Mouse (Mus musculus): Measurements from ENCODE around the gene Atad5.
A peak's percentile ranks its signal among the peaks of the same experiment; 100 is the strongest.
"Not testable (repeated sequence)": the region's sequence is repeated elsewhere in the genome, so short reads cannot be mapped to it uniquely, and the experiment has no call there.

Gene Atad5

DNA sequence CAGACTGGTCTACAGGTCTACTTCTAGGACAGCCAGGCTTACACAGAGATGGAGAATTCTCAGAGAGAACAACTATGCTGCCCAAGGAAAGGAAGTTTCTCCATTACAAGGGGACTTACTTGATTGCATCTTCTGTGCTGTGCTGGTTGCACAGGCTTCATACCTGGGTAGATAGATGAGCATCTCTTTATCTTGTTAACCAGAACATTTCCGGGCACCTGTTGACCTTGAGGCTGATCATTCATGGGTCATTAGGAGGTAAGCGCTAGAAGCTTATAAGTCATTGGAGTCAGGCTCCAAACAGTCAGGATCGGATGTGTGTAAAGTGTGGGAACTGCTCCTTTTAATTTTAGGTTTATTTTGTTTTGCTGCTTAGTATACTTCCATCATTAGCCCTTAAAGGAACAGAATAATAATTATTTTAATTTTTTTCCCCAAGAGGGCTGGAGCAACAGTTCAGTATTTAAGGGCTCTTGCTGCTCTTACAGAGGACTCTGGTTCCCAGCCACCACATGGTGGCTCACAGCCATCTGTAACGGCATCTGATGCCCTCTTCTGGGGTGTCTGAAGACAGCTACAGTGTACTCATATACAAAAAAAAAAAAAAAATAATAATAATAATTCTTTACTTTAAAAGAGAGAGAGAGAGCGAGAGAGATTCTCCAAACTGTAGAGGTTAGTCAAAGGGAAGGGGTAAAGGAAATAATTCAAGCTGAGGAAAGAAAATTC is 92.0 kb downstream of the Atad5 start:
- no peak for DNase-seq (ENCODE audit: low spot score)

DNA sequence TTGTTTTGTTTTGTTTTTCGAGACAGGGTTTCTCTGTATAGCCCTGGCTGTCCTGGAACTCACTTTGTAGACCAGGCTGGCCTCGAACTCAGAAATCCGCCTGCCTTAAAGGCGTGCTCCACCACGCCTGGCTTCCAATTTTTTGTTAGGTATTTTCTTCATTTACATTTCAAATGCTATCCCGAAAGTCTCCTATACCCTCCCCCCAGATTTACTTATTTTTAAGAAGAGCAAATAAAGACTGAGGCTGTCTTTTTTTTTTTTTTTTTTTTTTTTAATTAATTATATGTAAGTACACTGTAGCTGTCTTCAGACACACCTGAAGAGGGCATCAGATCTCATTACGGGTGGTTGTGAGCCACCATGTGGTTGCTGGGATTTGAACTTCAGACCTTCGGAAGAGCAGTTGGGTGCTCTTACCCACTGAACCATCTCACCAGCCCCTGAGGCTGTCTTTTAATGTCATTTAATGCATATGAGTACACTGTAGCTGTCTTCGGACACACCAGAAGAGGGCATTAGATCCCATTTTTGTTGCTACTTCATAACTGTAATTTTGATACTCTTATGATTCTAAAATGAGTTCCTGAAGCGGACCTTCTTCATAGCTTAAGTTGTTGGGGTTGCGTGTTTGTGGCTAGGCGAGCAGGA is 94.0 kb downstream of the Atad5 start:
- DNase-seq (ENCODE audit: low spot score), result not testable (repeated sequence)

- peak; percentile 92 for DNase-seq (ENCODE audit: low spot score)
These were observed 94.6 kb downstream of the Atad5 start, which contains the start of gene Rnf135 for GRCm38 (mm10) chr11:80183705-80184255. Gene Rnf135, plus strand, starts transcription at chr11:80183851.

DNA sequence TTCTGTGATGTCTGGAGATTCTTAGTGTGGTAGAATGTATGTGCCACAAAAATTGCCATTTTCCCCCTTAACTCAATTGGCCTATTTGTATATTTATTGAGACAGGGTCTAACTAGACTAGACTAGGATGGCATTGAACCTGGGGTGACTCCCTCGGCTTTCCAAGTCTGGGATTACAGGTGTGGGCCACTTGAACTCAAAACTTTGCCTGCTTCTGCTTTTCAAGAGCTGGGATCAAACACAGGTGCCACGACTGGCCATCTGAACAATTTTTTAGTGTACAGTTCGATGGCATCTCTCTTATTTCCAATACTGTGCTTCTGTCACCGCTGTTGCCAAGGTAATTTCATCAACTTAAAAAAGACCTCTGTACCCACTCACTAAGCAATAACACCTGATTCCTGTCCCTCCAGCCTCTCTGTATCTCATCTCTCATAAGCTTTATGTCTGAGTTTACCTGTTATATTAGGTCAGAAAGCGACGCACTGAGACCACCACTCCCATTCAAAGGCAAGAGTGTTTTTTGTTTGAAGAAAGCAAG is 95.4 kb downstream of the Atad5 start:
- no peak for DNase-seq (ENCODE audit: low spot score)

All from yolk sac, embryonic 10.5 days (tissue).